Mouse (Mus musculus) hindbrain, embryonic 10.5 days (tissue): ENCODE data around the gene BC030867. TPM values are rescaled to one million over a fixed set of nuclear protein-coding genes. Genes with fewer than 3 reads are reported as not detected.
"Not testable (repeated sequence)": the region's sequence is repeated elsewhere in the genome, so short reads cannot be mapped to it uniquely, and the experiment has no call there.

ENCODE experiments used
- DNase-seq: peaks from one replicate; pipeline ENCODE4 v3.0.0-alpha.2; 2017; ENCODE audit warnings: low spot score
- H3K27ac ChIP-seq: fragments of 300-500 bp; sonication (generic); 2 replicates; pipeline ENCODE4 v1.5.1; 2016; ENCODE audit warnings: mild to moderate bottlenecking, moderate library complexity
- H3K27me3 ChIP-seq: fragments of 300-500 bp; sonication (generic); 2 replicates; pipeline ENCODE4 v1.6.1; 2016; ENCODE audit warnings: mild to moderate bottlenecking; ENCODE audit not compliant: poor library complexity, insufficient read depth, severe bottlenecking
- H3K36me3 ChIP-seq: fragments of 300-500 bp; sonication (generic); 2 replicates; pipeline ENCODE4 v1.6.1; 2016; ENCODE audit warnings: mild to moderate bottlenecking, moderate library complexity
- H3K4me1 ChIP-seq: fragments of 300-500 bp; sonication (generic); replicated peaks from 2 replicates; pipeline ENCODE4 v1.6.1; 2016; ENCODE audit warnings: mild to moderate bottlenecking
- H3K4me3 ChIP-seq: fragments of 300-500 bp; sonication (generic); 2 replicates; pipeline ENCODE4 v1.5.1; 2016; ENCODE audit warnings: mild to moderate bottlenecking, moderate library complexity
- H3K9me3 ChIP-seq: fragments of 300-500 bp; sonication (generic); 2 replicates; pipeline ENCODE4 v1.6.1; 2016; ENCODE audit warnings: mild to moderate bottlenecking, moderate library complexity
- WGBS: fragments of 180-500 bp; shearing (Covaris S2); methylation state at CpG from one replicate; pipeline ENCODE4 v1.1.7; 2016; 5-methylcytosine and 5-hydroxymethylcytosine counted together
- polyA plus RNA-seq: library from polyadenylated mRNA; unstranded; fragments of >200 nt; fragmentation: Nextera tagmentation; extraction: Ambion mirVana; gene quantifications from 2 replicates; pipeline ENCODE4 v1.2.1, GENCODE M21; 2016

The BC030867 gene
- polyA plus RNA-seq, 1 experiment from 2014 or later, result 20.9 TPM

- peaks cover 13% of the 10 kb centered on the region for H3K4me1 ChIP-seq
- no peak for DNase-seq
- H3K27me3 ChIP-seq, result 0 out of 2 replicates have a peak, but pooled peaks cover 9% of the 10 kb centered on the region
- H3K27ac ChIP-seq, result no peak within 1 kb of the TSS
- no peak within 1 kb of the TSS for H3K4me3 ChIP-seq
- H3K9me3 ChIP-seq, result no peaks in the 10 kb centered on the region
- peaks cover 16% of the 10 kb centered on the region for H3K36me3 ChIP-seq
- WGBS, result 90% methylated on average over 12 of the region's 12 CpGs
Observed at GRCm38 (mm10) chr11:102268520-102269244, 20.0 kb downstream of the BC030867 start, which contains the start of gene Asb16. Gene Asb16, plus strand, starts transcription at chr11:102268743.

DNA sequence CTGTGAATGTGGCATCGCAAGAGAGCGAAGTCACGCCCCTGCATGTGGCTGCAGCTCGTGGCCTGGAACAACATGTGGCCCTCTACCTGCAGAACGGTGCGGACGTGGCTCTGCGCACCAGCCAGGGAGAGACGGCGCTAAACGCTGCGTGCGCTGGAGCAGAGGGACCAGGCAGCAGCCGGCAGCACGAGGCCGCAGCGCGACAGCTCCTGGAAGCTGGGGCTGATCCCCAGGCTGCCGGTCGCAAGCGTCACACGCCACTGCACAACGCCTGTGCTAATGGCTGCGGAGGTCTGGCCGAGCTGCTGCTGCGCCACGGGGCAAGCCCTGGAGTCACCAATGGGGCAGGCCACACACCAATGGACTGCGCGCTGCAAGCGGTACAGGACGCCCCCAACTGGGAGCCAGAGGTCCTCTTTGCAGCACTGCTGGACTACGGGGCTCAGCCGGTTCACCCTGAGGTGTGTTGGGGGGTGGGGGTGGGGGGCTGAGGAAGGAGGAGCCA, 27.8 kb downstream of the BC030867 start:
- Histone ChIP-seq H3K4me3 (peak overlapping the region; percentile 56), H3K9me3 (no peaks in the 10 kb centered on the region), H3K27me3 (peaks cover 43% of the 10 kb centered on the region), H3K27ac (peak overlapping the region; percentile 79), H3K36me3 (no peaks in the 10 kb centered on the region), H3K4me1 (peaks cover 20% of the 10 kb centered on the region)
- DNase-seq, result peak; percentile 74
- 1% methylated on average over 33 of the region's 33 CpGs for WGBS

DNA sequence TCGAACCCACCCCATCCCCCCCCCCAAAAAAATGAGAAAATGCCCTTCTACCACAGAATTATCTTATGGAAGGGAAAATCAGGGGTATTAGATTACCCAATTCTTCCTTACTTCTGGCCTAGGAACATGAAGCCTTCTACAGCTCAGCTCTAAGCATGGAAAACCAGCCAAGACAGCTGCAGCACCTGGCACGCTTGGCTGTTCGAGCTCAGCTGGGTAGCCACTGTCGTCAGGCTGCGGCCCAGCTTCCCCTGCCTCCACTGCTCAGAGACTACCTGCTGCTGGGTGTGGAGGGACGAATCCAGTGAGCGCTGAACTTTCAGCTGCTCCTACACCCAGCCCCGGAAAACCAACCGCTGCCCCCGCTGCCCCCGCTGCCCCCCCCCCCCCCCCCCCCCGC, 29.1 kb downstream of the BC030867 start:
- no peaks in the 10 kb centered on the region for H3K36me3 ChIP-seq
- H3K9me3 ChIP-seq, result no peaks in the 10 kb centered on the region
- no peak overlapping the region for H3K4me3 ChIP-seq
- H3K4me1 ChIP-seq, result peaks cover 20% of the 10 kb centered on the region
- no peak for DNase-seq
- 47% methylated on average over 10 of the region's 12 CpGs for WGBS
- peaks cover 35% of the 10 kb centered on the region for H3K27me3 ChIP-seq
- no peak overlapping the region for H3K27ac ChIP-seq

DNA sequence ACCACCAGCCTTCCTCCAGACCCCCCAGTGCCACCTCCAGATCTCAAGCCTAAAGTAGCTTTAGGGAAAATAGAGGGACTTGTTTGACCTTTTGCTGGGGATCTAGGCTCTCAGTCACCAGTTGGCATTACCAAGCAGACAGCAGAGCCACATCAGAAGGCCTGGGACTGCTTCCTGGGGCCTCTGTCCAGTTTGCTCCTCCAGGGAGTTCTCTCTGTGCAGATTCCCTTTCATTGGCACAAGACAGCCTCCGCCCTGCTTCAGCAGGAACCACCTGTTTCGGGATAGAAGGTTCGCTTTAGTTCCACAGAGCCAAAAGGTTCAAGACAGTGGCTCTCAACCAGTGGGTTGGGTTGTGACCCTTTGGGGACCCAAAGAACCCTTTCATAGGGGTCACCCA, 30.9 kb downstream of the BC030867 start:
- no peak for DNase-seq
- Histone ChIP-seq H3K27ac (no peak overlapping the region), H3K4me3 (no peak overlapping the region), H3K36me3 (no peaks in the 10 kb centered on the region), H3K27me3 (peaks cover 34% of the 10 kb centered on the region), H3K9me3 (no peaks in the 10 kb centered on the region), H3K4me1 (peaks cover 20% of the 10 kb centered on the region)
- WGBS, result 93% methylated on average over 3 of the region's 3 CpGs

GRCm38 (mm10) chr11:102280267-102280666, 31.6 kb downstream of the BC030867 start:
- H3K27ac ChIP-seq, H3K4me3 ChIP-seq, H3K36me3 ChIP-seq, H3K9me3 ChIP-seq, DNase-seq: not testable (repeated sequence)
- Histone ChIP-seq H3K4me1 (peaks cover 21% of the 10 kb centered on the region), H3K27me3 (peaks cover 30% of the 10 kb centered on the region)
- WGBS, result 74% methylated on average over 6 of the region's 6 CpGs

DNA sequence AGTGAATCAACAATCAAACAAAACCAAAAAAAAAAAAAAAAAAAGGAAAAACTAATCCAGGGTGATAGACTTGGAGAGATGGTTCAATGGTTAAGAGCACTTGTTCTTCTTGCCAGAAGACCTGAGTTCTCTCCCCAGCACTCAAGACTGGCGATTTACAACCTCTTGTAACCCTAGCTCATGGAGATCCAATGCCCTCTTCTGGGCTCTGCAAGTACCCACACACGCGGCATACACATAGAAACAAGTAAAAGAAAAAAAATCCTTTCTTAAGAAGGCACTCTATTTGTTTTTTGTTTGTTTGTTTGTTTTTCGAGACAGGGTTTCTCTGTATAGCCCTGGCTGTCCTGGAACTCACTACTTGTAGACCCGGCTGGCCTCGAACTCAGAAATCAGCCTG, 35.2 kb downstream of the BC030867 start:
- no peaks in the 10 kb centered on the region for H3K27me3 ChIP-seq
- H3K4me3 ChIP-seq, result peak overlapping the region; percentile 81
- H3K27ac ChIP-seq, result peak overlapping the region; percentile 91
- H3K9me3 ChIP-seq, result no peaks in the 10 kb centered on the region
- peaks cover 22% of the 10 kb centered on the region for H3K36me3 ChIP-seq
- no peak for DNase-seq
- peaks cover 21% of the 10 kb centered on the region for H3K4me1 ChIP-seq
- 89% methylated on average over 6 of the region's 6 CpGs for WGBS

DNA sequence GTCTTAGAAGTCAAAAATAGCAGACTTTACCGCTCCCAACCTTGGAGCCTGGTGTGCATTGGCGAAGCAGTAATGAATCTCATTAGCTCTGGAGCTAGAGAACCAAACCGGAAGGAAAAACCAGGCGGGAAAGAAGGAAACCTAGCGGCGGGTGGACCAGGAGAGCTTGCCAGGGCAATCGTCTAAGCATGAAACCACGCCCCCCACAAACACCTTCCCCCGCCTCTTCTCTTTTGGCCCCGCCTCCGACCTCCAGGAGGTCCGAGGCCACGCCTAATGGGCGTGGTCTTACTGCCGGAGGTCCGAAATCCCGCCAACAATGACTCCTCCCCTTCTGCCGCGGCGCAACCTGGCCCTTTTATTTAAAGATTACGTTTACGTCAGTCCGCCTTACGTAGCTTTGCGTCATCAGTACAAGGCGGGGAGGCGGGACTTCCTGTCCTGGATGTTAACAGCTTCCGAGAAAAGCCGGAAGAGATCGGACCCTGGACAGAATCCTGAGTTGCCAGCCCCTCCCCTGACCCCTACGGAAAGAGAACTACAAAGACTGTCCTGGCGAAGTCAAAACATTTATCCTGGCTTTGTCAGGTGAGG, 35.9 kb downstream of the BC030867 start, which contains the start of gene Tmub2:
Gene Tmub2, plus strand, starts transcription at position 431 of the 594 bp plus-strand sequence.
- Histone ChIP-seq H3K36me3 (peaks cover 29% of the 10 kb centered on the region), H3K27ac (peak within 1 kb of the TSS; percentile 91), H3K9me3 (no peaks in the 10 kb centered on the region), H3K27me3 (no peaks in the 10 kb centered on the region), H3K4me1 (peaks cover 24% of the 10 kb centered on the region), H3K4me3 (peak within 1 kb of the TSS; percentile 81)
- DNase-seq, result peak; percentile 97
- under 1% methylated on average over 32 of the region's 32 CpGs for WGBS

DNA sequence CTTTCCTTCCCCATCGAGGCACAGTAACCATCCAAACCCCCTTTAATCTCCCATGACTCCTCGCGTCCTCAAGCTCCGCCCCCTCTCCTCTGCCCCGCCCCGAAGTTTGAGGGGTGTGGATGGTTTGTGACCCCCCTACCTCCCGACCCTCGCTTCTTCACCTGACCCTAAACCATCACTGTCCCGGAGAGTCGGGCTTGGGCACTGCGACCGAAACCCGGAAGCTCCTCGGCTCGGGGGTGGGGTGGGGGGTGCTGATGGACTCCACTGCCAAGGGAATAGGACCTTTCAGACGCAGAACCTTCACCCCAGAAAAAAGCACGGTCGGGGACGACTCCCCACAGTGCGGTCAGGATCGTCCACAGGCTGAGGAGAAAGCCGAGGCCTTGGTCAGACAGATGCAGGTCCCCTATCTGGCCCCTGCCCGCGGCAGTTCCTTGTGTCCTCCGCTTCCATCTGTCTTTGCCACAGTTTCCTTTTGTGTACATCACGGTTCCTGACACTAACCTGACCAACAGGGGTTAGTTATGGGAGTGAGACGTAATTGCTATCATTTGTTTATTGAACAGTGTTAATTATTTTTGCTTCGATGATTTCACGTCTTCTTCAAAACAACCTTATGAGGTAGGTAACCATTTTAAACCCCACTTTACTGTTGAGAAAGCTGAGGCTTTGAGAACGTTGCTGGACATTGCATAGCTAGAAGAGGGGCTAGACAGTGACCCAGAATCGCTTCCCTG, 36.6 kb downstream of the BC030867 start:
- H3K9me3 ChIP-seq, result no peaks in the 10 kb centered on the region
- H3K36me3 ChIP-seq, result peaks cover 35% of the 10 kb centered on the region
- H3K4me3 ChIP-seq, result peak overlapping the region; percentile 81
- 6% methylated on average over 31 of the region's 31 CpGs for WGBS
- H3K27ac ChIP-seq, result peak overlapping the region; percentile 91
- H3K4me1 ChIP-seq, result peaks cover 26% of the 10 kb centered on the region
- no peak for DNase-seq
- H3K27me3 ChIP-seq, result no peaks in the 10 kb centered on the region

DNA sequence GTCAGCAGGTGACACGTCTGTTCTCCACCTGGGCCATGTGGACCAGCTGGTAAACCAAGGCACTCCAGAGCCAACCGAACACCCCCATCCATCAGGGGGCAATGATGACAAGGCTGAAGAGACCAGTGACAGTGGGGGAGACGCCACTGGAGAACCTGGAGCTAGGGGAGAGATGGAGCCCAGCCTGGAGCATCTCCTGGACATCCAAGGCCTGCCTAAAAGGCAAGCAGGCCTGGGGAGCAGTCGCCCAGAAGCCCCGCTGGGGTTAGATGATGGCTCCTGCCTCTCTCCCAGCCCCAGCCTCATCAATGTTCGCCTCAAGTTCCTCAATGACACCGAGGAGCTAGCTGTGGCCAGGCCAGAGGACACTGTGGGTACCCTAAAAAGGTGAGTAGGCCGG, 38.8 kb downstream of the BC030867 start:
- WGBS, result 93% methylated on average over 8 of the region's 8 CpGs
- Histone ChIP-seq H3K27me3 (no peaks in the 10 kb centered on the region), H3K4me3 (0 out of 2 replicates have a peak overlapping the region, but pooled peaks have one; percentile 11), H3K4me1 (peaks cover 35% of the 10 kb centered on the region), H3K9me3 (no peaks in the 10 kb centered on the region), H3K36me3 (peaks cover 57% of the 10 kb centered on the region), H3K27ac (no peak overlapping the region)
- no peak for DNase-seq

DNA sequence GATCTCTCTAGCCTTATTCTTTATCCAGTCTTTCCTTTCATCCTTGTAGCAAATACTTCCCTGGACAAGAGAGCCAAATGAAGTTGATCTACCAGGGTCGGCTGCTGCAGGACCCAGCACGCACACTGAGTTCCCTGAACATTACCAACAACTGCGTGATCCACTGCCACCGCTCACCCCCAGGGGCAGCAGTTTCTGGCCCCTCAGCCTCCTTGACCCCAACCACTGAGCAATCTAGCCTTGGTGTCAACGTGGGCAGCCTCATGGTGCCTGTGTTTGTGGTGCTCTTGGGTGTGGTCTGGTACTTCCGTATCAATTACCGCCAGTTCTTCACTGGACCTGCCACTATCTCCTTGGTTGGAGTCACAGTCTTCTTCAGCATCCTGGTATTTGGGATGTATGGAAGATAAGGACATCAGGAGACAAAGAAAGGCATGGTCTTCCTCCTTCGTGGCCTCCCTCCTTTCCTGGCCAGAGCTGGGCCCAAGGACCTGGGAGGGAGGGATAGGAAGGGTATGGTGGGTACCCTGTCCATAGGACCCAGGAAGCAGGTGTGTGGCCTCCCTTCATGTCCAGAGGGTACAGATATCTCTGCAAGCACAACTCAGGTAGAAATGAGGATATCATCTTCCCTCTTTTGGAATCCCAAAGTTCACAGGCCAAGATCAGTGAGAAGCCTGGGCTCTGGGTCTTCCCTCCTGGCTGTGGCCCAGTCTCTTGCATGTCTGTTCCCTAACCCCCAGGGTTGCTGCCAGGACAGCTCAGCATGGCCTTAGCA, 39.5 kb downstream of the BC030867 start:
- no peaks in the 10 kb centered on the region for H3K27me3 ChIP-seq
- DNase-seq, result no peak
- WGBS, result 86% methylated on average over 8 of the region's 8 CpGs
- no peak overlapping the region; the same call in 1 of the 2 replicates for H3K4me3 ChIP-seq
- H3K36me3 ChIP-seq, result peaks cover 65% of the 10 kb centered on the region
- no peaks in the 10 kb centered on the region for H3K9me3 ChIP-seq
- H3K27ac ChIP-seq, result no peak overlapping the region
- H3K4me1 ChIP-seq, result peaks cover 35% of the 10 kb centered on the region

GRCm38 (mm10) chr11:102288913-102289312, 40.2 kb downstream of the BC030867 start:
- DNase-seq, result no peak
- Histone ChIP-seq H3K36me3 (peaks cover 72% of the 10 kb centered on the region), H3K27me3 (no peaks in the 10 kb centered on the region), H3K4me1 (peaks cover 37% of the 10 kb centered on the region), H3K27ac (no peak overlapping the region), H3K9me3 (no peaks in the 10 kb centered on the region), H3K4me3 (no peak overlapping the region)
- 80% methylated on average over 2 of the region's 2 CpGs for WGBS

- no peak overlapping the region for H3K4me3 ChIP-seq
- peaks cover 79% of the 10 kb centered on the region for H3K36me3 ChIP-seq
- DNase-seq, result no peak
- H3K27ac ChIP-seq, result no peak overlapping the region
- peaks cover 44% of the 10 kb centered on the region for H3K4me1 ChIP-seq
- no peaks in the 10 kb centered on the region for H3K9me3 ChIP-seq
- 63% methylated on average over 6 of the region's 6 CpGs for WGBS
- H3K27me3 ChIP-seq, result no peaks in the 10 kb centered on the region
Observed at GRCm38 (mm10) chr11:102289511-102290100, 40.9 kb downstream of the BC030867 start.
